Mouse (Mus musculus): Measurements from ENCODE around the gene Hid1. TPM values are rescaled to one million over a fixed set of nuclear protein-coding genes. Genes with fewer than 3 reads are reported as not detected.

Hid1 gene
- polyA plus RNA-seq, 1 experiment: 102 TPM

DNA sequence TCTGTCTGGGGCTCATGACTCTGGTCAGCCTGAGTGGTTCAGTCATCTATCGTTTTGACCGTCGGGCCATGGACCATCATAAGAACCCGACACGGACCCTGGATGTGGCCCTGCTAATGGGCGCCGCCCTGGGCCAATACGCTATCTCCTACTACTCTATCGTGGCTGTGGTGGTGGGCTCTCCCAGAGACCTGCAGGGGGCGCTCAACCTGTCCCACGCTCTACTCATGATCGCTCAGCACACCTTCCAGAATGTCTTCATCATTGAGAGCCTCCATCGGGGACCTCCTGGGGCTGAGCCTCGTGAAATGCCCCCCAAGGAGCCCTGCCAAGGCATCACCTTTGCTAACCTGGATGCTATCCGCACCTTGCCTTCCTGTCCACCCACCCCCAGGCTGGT is 38.2 kb downstream of the Hid1 start:
- no peak overlapping the region for H3K27ac ChIP-seq (ENCODE audit: insufficient read depth, low read length)
- TF ChIP-seq CTCF (IDR thresholded peaks at IDR 0.05; ENCODE audit: extremely low read depth, insufficient read depth, low read length) (no peak), POLR2A (IDR thresholded peaks at IDR 0.05; ENCODE audit: extremely low read depth, insufficient read depth, low read length) (no peak)
- no peak overlapping the region for H3K4me3 ChIP-seq (ENCODE audit: insufficient read depth, low read length)
- H3K4me1 ChIP-seq (ENCODE audit: control insufficient read depth, insufficient read depth, low read length): peaks cover 1% of the 10 kb centered on the region

DNA sequence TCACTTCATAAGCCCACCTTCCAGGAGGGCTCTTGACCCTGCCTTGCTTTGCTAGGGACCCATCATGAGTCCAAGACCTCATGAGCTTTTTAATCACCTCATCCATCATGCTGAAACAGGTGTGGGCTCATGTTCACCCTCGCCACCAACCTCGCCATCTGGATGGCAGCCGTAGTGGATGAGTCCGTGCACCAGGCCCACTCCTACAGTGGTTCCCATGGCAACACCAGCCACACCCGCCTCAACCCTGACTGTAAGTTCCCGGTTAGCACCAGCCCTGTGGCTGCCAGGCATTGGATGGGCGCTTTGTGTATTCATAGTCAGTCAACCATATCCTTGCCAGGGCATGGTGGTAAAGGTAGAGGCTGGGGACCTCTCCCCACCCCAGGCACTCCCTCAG is 40.8 kb downstream of the Hid1 start:
- Histone ChIP-seq H3K4me3 (ENCODE audit: insufficient read depth, low read length) (no peak overlapping the region), H3K27ac (ENCODE audit: insufficient read depth, low read length) (no peak overlapping the region), H3K4me1 (ENCODE audit: control insufficient read depth, insufficient read depth, low read length) (peaks cover 1% of the 10 kb centered on the region)
- TF ChIP-seq POLR2A (IDR thresholded peaks at IDR 0.05; ENCODE audit: extremely low read depth, insufficient read depth, low read length) (no peak), CTCF (IDR thresholded peaks at IDR 0.05; ENCODE audit: extremely low read depth, insufficient read depth, low read length) (no peak)

DNA sequence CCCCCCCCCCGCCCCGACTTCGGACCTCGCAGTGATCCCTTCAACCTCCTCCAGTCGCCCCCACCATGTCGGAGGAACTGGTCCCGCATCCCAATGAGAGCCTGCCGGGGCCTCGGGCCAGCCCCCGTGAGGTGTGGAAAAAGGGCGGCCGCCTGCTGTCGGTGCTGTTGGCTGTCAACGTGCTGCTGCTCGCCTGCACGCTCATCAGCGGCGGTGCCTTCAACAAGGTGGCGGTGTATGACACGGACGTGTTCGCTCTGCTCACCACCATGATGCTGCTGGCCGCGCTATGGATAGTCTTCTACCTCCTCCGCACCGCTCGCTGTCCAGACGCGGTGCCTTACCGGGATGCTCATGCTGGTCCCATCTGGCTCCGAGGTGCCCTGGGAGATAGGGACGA is 44.2 kb downstream of the Hid1 start:
- TF ChIP-seq POLR2A (IDR thresholded peaks at IDR 0.05; ENCODE audit: extremely low read depth, insufficient read depth, low read length) (no peak), CTCF (IDR thresholded peaks at IDR 0.05; ENCODE audit: extremely low read depth, insufficient read depth, low read length) (no peak)
- peaks cover 1% of the 10 kb centered on the region for H3K4me1 ChIP-seq (ENCODE audit: control insufficient read depth, insufficient read depth, low read length)
- no peak overlapping the region for H3K27ac ChIP-seq (ENCODE audit: insufficient read depth, low read length)
- no peak overlapping the region for H3K4me3 ChIP-seq (ENCODE audit: insufficient read depth, low read length)

DNA sequence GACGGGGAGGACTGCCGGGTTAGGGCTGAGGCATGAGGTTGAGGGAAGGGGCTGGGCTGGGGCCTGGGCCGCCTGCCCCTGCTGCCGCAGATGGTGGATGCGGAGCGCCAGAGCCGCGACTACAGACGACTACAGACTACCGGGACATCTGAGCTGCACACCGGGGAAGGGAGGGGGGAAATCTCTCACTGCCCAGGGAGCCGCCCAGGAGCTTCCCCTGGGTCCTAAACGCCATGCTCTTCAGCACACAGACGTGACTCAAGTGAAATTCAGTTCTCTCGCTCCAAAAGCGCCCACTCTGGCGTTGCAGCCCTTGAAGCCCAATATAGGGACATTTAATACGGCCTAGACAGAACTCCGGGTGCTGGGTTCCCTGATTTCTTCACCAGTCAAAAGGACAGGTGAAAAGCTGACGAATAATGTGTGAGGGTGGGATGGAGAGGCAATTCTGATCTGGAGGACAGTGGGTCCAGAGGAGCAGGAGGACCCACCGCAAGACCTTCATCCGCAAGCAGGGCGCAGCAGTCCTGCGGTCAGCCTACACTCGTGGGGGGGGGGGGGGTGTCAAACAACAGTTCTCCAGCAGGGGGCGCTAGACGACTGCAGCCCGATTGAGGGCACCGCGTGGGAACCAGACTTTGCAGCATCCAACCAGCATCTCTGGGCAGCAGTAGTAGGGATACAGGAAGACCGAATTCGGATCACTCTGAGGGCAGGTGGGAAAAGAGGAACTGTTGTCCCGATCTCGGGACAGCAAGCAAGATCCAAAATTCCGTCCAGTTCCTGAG is 45.5 kb downstream of the Hid1 start, which contains the start of gene Ush1g:
Gene Ush1g (minus strand): TSS at position 136 of the 788 bp plus-strand sequence.
- Histone ChIP-seq H3K4me1 (ENCODE audit: control insufficient read depth, insufficient read depth, low read length) (no peaks in the 10 kb centered on the region; the same call in 1 of the 2 replicates), H3K27ac (ENCODE audit: insufficient read depth, low read length) (no peak within 1 kb of the TSS), H3K4me3 (ENCODE audit: insufficient read depth, low read length) (0 out of 2 replicates have a peak within 1 kb of the TSS, but pooled peaks have one; percentile 1)
- TF ChIP-seq CTCF (IDR thresholded peaks at IDR 0.05; ENCODE audit: extremely low read depth, insufficient read depth, low read length) (peak; percentile 73), POLR2A (IDR thresholded peaks at IDR 0.05; ENCODE audit: extremely low read depth, insufficient read depth, low read length) (no peak)

DNA sequence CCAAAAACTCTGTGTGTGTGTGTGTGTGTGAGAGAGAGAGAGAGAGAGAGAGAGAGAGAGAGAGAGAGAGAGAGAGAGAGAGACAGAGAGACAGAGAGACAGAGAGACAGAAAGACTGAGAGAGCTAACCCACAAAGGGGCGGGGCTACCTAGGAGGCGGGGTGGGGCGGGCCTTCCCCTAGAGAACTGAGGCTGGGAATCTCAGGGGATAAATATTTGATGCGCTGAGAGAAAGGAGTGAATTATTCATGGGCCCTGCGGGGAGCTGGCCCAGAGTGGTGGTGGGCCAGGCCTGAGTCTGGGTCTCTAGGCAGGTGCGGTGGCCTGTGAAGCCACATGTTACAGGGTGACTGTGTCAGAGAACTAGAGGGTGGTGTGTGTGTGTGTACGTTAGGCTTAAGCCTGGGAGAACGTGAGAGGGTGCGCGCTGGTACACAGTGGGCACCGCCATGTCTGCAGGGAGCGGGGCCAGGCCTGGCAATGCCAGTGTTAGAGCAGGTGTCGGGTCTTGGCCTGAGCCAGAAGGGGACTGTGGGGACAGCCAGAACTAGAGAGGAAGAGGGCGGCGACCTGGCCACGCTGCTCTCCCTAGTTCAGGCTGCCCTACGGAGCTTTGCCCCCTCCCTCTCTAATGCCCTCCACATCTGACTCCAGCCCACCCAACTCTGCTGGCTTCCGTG is 47.7 kb downstream of the Hid1 start:
- Histone ChIP-seq H3K4me1 (ENCODE audit: control insufficient read depth, insufficient read depth, low read length) (no peaks in the 10 kb centered on the region), H3K4me3 (ENCODE audit: insufficient read depth, low read length) (no peak overlapping the region), H3K27ac (ENCODE audit: insufficient read depth, low read length) (no peak overlapping the region)
- TF ChIP-seq CTCF (IDR thresholded peaks at IDR 0.05; ENCODE audit: extremely low read depth, insufficient read depth, low read length) (no peak), POLR2A (IDR thresholded peaks at IDR 0.05; ENCODE audit: extremely low read depth, insufficient read depth, low read length) (no peak)

DNA sequence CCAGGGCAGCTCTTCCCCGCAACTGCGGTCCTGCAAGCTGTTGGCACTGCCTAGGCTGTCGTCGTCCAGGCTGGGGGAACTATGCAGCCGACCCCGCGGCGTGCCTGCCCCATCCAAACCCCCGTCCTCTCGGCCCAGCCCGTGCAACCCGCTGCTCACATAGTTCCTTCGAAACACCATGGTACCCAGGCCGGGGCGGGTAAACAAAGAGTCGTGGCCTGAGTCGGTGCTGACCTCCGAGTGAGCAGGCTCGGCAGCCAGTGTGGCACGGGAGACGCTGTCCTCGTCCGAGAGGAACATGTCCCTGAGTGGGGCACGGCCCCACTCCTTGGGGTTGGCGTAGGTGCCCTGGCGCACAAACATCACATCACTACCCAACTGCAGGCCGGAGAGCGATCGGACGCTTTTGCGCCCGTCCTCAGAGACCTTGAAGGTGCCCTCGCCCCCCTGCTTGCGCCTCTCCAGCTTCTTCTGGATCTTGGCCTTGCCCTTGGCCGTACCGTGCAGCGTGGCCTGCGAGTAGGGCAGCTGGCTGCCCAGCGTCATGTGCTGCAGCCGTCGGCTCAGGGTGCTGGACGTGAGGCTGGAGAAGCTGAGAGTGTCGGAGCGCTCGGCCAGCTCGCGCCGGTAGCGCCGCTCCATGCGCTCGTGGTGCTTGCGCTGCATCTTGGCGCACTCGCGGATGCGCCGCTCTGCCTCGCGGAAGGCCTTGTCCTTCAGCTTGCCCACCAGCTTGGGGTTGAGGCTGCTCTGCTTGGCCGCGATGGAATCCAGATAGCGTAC is 49.1 kb downstream of the Hid1 start:
- Histone ChIP-seq H3K4me1 (ENCODE audit: control insufficient read depth, insufficient read depth, low read length) (no peaks in the 10 kb centered on the region), H3K4me3 (ENCODE audit: insufficient read depth, low read length) (no peak overlapping the region), H3K27ac (ENCODE audit: insufficient read depth, low read length) (no peak overlapping the region)
- TF ChIP-seq POLR2A (IDR thresholded peaks at IDR 0.05; ENCODE audit: extremely low read depth, insufficient read depth, low read length): no peak
- no peak for TF ChIP-seq CTCF (IDR thresholded peaks at IDR 0.05; ENCODE audit: extremely low read depth, insufficient read depth, low read length)

DNA sequence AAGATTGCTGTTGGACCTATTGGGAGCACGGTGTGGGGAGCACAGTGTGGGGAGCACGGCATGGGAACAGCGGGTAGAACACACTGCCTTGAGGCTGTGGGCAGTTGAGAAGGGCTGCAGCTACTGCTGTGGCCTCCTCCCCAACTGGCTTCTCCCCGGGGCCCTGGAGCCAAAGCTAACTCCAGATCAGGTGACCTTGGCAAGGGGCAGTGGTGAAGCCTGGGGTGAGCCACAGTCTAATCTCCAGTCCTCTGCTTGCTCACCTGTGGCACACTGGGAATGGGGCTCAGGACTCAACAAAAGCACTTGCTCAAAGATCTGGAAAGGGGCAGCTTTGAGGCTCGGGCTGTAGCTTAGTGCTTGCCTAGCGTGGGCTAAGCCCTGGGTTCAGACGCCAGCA is 50.4 kb downstream of the Hid1 start:
- TF ChIP-seq CTCF (IDR thresholded peaks at IDR 0.05; ENCODE audit: extremely low read depth, insufficient read depth, low read length) (no peak), POLR2A (IDR thresholded peaks at IDR 0.05; ENCODE audit: extremely low read depth, insufficient read depth, low read length) (no peak)
- Histone ChIP-seq H3K4me1 (ENCODE audit: control insufficient read depth, insufficient read depth, low read length) (no peaks in the 10 kb centered on the region), H3K27ac (ENCODE audit: insufficient read depth, low read length) (no peak overlapping the region), H3K4me3 (ENCODE audit: insufficient read depth, low read length) (no peak overlapping the region)

DNA sequence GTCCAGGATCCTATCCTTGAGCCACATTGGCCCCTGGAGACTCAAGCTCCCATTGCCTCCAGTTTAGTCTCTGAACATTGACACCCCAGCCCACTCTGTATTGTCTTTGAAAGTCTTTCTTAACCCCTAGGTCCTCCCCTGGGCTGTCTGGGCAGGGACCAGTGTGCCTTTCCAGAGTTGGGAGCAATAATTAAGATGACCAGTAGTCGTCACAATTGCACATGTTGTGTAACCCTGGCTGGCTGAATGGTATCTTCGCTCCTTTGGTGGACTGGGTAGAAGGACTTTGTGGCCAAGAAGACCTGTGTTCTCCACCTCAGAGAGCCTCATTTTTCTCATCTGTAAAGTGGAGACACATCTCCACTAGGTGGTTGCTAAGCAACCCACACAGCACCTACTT is 53.3 kb downstream of the Hid1 start:
- Histone ChIP-seq H3K27ac (ENCODE audit: insufficient read depth, low read length) (no peak overlapping the region), H3K4me1 (ENCODE audit: control insufficient read depth, insufficient read depth, low read length) (no peaks in the 10 kb centered on the region), H3K4me3 (ENCODE audit: insufficient read depth, low read length) (no peak overlapping the region)
- TF ChIP-seq POLR2A (IDR thresholded peaks at IDR 0.05; ENCODE audit: extremely low read depth, insufficient read depth, low read length) (no peak), CTCF (IDR thresholded peaks at IDR 0.05; ENCODE audit: extremely low read depth, insufficient read depth, low read length) (0 out of 2 replicates have a peak, but pooled peaks have one; percentile 24)

DNA sequence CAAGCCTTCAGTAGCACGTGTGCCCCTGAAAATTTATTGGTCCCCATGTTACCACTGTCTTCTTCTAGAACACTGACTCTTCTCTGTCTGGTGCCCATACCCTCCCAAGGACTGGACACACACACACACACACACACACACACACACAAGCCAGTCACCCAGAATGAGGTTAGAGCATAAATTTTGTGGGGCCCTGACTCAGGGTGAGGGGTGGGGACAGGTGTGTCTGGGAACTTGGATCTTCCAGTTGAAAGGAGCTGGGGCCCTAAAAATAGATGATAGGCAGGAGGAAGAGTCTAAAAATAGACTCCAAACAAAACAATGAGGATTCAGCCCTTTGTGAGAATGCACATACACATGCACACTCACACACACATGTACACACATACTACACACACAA is 58.8 kb downstream of the Hid1 start:
- TF ChIP-seq CTCF (IDR thresholded peaks at IDR 0.05; ENCODE audit: extremely low read depth, insufficient read depth, low read length): no peak
- no peak for TF ChIP-seq POLR2A (IDR thresholded peaks at IDR 0.05; ENCODE audit: extremely low read depth, insufficient read depth, low read length)
- H3K4me3 ChIP-seq (ENCODE audit: insufficient read depth, low read length): no peak overlapping the region
- no peak overlapping the region for H3K27ac ChIP-seq (ENCODE audit: insufficient read depth, low read length)

More for the DNA sequence above, 58.8 kb downstream of the Hid1 start:
- no peaks in the 10 kb centered on the region for H3K4me1 ChIP-seq (ENCODE audit: control insufficient read depth, insufficient read depth, low read length)

All from cortical plate, adult 2 months (tissue).